Mouse (Mus musculus) cerebellum, postnatal 36 days (tissue): ENCODE results near the gene Vwce.
A peak's percentile ranks its signal among the peaks of the same experiment; 100 is the strongest.

ENCODE experiments used
- DNase-seq, 2 experiments: peaks; one replicate each; pipeline ENCODE4 v3.0.0; 2021 to 2022; ENCODE audit warnings: mixed read lengths in 2 of 2

Gene Vwce

DNA sequence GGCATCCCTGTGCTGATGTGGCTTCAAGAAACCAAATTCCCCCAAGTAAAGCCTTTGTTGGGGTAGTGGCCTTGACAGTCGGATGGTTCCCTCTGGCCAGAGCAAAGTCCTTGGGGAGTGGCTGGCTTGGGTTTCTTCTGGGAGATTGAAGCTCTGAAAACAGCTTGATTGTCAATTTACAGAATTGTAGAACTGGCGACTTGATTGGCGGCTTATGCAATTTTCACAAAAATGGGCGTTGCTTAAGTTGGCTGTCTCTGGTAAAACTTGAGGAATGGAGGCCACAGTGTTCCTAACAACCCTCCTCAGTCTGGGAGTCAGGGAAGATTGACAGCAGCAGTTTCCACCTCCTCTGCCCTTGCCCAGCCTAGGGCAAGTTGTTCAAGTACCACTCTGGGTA, 58.3 kb downstream of the Vwce start:
- no peak for DNase-seq

DNA sequence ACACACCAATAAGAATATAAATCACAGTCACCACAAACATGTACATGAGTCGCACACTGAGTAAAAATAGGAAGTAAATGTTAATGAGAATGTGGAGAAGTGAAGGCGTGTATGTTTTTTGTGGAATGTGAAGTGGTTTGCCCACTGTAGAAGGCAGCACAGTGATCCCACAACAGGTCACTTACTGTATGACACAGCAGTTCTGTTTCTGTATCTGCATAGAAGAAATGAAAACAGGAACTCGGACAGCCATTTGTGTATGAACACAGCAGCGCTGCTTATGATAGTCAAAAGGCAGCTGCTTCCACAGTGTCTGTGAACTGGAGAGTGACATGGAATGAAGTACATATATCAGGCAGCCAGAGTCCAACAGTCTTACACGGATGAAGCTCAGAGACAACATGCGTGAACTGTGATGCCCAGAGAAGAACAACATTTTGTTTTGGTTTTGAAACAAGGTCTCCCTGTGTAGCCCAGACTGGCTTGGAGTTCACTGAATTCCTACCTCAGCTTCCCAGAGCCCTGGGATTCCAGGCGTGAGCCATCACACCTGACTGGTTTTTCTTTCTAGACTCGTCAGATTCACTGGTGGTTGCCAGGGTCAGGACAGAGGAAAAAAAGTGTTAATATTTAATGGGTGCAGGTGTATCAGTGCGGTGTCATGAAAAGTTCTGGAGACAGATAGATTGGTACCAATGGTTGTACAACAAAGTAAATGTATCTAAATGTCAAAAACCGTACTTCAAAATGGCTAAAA, 60.1 kb downstream of the Vwce start:
- no peak for DNase-seq

GRCm38 (mm10) chr19:10695801-10696200, 61.8 kb downstream of the Vwce start:
- no peak for DNase-seq

DNA sequence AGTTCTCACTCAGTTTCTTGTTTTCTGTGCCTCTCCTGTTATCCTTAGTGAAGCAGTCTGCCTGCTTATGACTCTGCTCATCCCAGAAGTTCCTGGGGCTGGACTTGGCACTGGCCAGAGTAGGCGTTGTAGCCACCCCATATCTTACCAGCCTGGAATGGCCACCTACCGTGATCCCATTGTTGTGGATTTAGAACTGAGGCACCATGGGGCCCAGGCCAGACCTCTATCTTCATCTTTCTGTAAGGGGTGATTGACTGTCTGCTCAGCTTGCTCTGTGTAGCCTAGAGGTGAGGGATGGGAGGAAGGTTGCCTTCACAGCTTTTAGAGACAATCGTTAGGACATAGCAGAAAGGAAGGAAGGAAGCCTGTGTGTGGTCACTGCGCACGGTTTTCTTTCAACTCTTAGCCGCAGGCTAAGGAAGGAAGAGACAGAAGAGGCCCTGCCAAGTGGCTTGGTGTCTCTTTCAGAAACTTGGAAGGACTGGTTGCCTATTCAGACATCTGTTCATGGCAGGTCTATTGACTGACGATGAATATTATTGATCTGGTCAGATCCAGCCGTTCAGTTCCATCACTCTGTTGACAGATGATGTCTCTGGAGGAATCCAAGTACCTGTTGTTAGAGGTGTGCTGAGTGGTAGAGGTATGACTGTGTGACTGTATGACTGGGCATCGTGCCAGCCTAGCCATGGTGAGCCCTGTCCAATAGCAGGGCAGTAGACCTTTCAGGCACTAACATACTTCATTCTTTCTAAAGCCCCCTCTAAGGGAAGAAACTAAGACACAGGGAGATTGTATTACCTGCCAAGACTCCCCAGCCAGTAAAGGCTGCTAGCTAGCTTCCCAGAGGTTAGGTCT, 64.3 kb downstream of the Vwce start:
- DNase-seq: peak in 1 of 2 experiments; percentile 33

DNA sequence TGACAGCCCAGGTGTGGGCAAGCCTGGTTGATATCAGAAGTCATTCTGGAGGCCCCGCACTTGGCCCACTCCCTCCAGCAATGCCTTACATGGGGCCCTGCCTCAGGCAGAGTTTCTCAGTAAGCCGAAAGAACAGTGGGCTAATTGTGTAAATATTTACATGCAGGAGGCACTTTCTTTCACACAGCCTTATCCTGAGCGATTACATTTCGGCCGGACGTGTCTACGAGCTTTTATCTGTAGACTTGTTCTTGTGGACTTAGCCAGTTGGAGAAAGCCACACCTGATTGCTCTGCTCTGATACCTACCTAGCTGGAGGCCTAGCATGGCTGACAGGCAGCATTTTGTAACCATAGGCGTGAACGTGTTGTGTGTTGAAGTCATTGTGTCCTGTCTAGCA, 65.8 kb downstream of the Vwce start:
- no peak for DNase-seq

- peak; percentile 51 to 62 for DNase-seq
Measured at GRCm38 (mm10) chr19:10701013-10701726, 67.2 kb downstream of the Vwce start.

DNA sequence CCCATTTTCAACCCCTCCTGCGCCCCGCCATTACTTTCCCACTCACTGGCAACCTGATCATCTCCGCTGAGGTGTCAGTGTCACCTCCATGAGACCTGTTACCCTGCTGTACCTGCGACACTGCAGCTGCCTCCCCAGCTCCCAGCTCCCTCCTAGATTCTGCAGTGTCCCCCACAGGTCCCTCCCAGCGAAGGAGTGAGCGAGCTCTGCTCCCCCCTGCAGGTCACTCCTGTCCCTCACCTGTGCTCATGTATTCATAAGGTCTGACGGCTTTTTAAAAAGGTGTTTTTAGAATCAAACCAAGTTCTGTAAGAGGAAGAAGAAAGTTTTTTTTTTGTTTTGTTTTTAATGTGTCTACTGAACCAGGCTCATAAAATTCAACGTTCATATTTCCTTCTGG, 68.1 kb downstream of the Vwce start:
- DNase-seq: peak in 1 of 2 experiments; percentile 4

DNA sequence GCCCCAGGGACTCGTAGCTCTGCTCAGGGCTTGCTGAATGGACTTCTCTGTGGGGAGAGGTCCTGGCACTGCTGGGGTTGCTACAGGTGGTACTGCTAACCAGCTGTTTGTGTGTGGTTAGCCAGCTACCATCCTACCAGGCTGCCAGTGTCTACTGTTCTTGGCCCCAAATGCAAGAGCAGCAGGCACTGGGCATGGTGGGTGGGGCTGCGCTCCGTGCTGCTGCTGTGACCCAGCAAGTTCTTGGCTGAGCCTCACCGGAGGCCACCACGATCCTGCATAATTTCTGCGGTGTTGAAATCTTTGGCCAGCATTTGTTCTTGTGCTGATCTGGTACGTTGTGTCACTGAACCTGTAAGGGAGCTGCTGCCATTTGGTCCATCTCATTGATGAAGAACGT, 69.5 kb downstream of the Vwce start:
- DNase-seq: peak in 1 of 2 experiments; percentile 52

GRCm38 (mm10) chr19:10707087-10707875, 73.3 kb downstream of the Vwce start:
- DNase-seq: peak; percentile 44 to 56

GRCm38 (mm10) chr19:10707881-10708280, 73.9 kb downstream of the Vwce start:
- no peak for DNase-seq

DNA sequence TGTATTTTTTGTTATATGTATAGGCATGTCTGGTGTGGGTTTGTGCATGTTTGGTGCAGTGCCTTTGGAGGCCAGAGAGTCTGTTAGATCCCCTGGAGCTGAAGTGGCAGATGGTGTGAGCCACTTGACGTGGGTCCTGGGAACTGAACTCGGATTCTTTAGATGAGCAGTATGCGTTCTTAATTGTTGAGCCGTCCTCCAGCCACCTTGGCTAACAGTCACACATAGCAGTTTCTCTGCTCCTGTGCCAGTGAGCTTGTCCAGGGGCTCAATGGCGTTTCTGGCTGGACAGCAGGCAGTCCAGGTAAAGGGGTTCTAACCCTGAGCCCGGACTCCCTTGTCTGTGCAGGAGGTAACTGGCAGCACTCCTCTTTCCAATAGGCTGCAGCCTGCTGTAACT, 74.9 kb downstream of the Vwce start:
- DNase-seq: peak in 1 of 2 experiments; percentile 55

DNA sequence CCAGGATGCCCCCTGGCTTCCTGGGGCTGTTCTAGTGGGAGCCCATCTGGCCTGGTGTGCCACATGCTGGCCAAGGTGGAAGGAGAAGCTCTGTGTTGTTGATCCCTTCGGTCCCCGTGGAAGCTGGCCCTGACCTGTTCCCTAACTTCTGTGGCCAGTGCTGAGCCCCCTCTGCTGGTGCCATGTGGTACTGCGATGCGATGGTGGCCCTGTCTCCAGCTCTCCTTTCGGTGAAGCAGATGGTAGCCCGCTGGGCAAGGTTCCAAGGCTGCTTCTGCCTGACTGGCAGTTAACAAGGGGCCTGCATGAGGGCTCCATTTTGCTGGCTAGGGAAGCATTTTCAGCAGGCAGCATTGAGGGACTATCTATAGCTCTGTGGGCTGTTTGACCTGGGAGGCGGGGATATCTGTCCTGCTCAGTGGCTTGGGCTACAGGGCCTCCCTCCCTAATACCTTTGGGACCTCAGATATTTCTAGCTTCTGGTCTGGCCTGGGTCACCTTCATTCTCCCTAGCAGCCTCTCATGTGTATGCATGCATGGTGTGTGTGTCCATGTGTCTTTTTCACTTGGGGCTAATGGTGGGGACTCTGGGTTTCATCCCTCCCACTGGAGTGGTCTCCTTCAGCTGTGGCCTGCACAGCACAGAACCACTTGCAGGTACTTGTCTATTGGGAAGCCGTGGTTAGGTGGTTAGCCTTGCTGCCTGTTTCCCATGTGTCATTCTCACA, 75.5 kb downstream of the Vwce start:
- peak; percentile 100 for DNase-seq

GRCm38 (mm10) chr19:10710088-10710511, 76.1 kb downstream of the Vwce start:
- DNase-seq: peak; percentile 86 to 89

GRCm38 (mm10) chr19:10710751-10711150, 76.7 kb downstream of the Vwce start:
- no peak for DNase-seq

DNA sequence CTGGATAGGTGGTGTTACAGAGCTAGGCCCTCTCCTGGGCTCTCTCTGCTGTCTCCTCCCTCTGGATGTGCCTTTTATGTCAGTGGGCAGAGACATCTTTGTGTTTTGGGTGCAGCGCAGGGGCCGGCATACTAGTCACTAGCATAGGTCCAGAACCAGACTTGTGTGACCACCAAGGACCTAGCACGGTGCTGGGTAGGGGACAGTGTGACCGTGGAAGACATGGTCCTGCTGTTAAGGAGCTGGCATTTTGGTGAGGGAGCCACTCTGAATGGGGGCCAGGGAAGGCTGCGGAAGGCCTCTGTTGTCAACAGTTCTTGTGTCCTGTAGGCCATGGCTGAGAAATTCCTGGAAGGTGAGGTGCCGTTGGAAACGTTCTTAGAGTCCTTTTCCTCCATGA, 78.2 kb downstream of the Vwce start:
- no peak for DNase-seq

- peak in 1 of 2 experiments; percentile 22 for DNase-seq
Measured at GRCm38 (mm10) chr19:10712646-10713045, 78.6 kb downstream of the Vwce start.

GRCm38 (mm10) chr19:10713551-10713950, 79.5 kb downstream of the Vwce start:
- DNase-seq: no peak

DNA sequence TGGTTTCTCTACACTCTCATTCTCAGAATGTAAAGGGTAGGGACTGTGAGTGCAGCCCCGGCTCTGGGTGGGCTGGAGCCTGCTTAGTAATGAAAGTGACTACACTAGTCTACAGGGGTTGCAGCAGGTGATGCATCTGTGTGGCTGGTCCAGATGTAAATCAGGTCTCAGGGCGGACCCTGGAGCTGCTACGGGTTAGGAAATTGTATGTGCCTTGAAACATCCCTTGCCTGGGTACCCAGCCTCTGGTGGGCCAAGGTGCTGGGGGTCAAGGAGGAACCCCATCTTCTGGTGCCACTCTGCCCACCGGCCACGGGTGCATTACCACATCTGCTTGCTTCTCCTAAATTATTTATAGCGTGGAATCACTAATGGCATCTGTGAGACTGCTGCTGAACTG, 80.2 kb downstream of the Vwce start:
- no peak for DNase-seq

DNA sequence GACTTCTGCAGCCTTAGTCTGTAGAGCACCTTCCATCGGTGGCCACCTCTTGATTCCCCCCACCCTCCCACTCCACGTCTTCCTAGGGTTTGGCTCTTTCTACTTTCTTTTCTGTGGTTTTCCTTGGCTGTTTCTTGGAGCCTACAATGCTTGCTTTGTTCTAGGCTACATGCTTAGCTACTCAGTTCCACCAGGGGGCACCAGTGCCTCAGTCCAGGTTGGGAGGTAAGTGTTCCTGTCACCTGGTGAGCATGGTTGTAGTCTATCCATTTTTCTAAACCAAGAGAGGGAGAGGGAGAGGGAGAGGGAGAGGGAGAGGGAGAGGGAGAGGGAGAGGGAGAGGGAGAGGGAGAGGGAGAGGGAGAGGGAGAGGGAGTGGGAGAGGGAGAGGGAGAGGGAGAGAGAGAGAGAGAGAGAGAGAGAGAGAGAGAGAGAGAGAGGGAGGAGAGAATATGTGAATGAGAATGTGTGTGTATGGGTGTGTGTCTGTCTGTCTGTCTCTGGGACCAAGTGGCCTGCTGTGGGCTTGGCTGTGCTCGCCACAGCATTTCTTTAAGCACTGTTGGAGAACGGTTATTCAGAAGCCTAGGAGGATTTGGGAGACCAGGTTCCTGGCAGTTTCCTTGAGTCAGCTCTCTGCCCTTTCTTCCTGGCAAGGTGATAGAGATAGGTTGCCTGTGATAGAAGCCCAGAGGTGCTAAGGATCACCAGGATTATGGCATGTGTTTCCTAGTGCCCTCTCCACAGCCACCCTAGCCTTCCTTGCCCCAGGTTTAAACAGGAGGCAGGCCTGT, 80.9 kb downstream of the Vwce start:
- peak; percentile 90 to 93 for DNase-seq

DNA sequence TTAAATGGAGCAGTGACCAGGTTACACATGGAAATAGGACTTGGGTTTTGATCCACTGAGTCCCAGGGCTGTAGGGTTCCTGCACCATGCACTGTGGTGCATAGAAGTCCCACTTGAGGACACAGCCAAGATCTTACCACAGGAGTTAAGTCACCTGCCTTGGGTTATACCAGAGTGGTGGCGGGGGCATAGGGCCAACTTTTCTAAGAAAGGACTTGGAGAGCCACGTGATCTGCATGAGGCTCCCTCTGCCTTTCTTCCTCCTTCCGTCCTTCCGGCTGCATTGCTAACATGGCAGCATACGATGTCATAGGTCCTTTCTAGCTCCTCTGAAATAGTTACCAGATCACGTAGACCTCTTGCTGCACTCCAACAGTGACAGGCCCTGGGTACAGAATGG, 81.5 kb downstream of the Vwce start:
- DNase-seq: peak in 1 of 2 experiments; percentile 29
